Comparison of ENCODE assay signal across 8 mouse cellular contexts in genomic region chr13:23464224-23464637, GRCm38 (mm10). TPM values are rescaled to one million over a fixed set of nuclear protein-coding genes. Genes with fewer than 3 reads are reported as not detected.
DNase-seq lines count a peak whose midpoint lies in the region; ATAC-seq and TF ChIP-seq lines count a peak whose summit lies in the region.

No protein-coding gene starts in this region.

- no peaks in the 10 kb centered on the region for H3K9me3 ChIP-seq in embryonic facial prominence, embryonic 13.5 days
- H3K9me3 ChIP-seq in limb, embryonic 14.5 days (ENCODE audit: control insufficient read depth, low read length): no peaks in the 10 kb centered on the region
- H3K9me3 ChIP-seq in midbrain, embryonic 14.5 days (ENCODE audit: control insufficient read depth, low read length): no peaks in the 10 kb centered on the region

- ATAC-seq in embryonic facial prominence, embryonic 13.5 days (ENCODE audit: insufficient number of reproducible peaks, insufficient read depth, low FRiP score, low TSS enrichment, low read depth): no peak
- no peak for ATAC-seq in limb, embryonic 14.5 days (ENCODE audit: low FRiP score, low read depth)
- peak; percentile 71; the same call in 1 of the 2 replicates for ATAC-seq in midbrain, embryonic 14.5 days (ENCODE audit: low FRiP score, low TSS enrichment)

- H3K27ac ChIP-seq in embryonic facial prominence, embryonic 13.5 days: no peak overlapping the region
- no peak overlapping the region for H3K27ac ChIP-seq in limb, embryonic 14.5 days (replicated peaks; ENCODE audit: low read depth, low read length)
- no peak overlapping the region for H3K27ac ChIP-seq in midbrain, embryonic 14.5 days (replicated peaks; ENCODE audit: low read depth, low read length)

- H3K36me3 ChIP-seq in embryonic facial prominence, embryonic 13.5 days: no peaks in the 10 kb centered on the region
- H3K36me3 ChIP-seq in limb, embryonic 14.5 days (ENCODE audit: control insufficient read depth, insufficient read depth, low read length): no peaks in the 10 kb centered on the region
- H3K36me3 ChIP-seq in midbrain, embryonic 14.5 days (ENCODE audit: control insufficient read depth, insufficient read depth, low read length): no peaks in the 10 kb centered on the region

- peak overlapping the region; percentile 80 for H3K4me2 ChIP-seq in embryonic facial prominence, embryonic 13.5 days
- H3K4me2 ChIP-seq in limb, embryonic 14.5 days (replicated peaks; ENCODE audit: low read depth, low read length, severe bottlenecking): peak overlapping the region; percentile 61
- peak overlapping the region; percentile 65 for H3K4me2 ChIP-seq in midbrain, embryonic 14.5 days (ENCODE audit: low read length)

- WGBS in embryonic facial prominence, embryonic 13.5 days: under 1% methylated on average over 29 of the region's 29 CpGs
- under 1% methylated on average over 29 of the region's 29 CpGs for WGBS in limb, embryonic 14.5 days
- WGBS in midbrain, embryonic 14.5 days: under 1% methylated on average over 29 of the region's 29 CpGs

- H3K27me3 ChIP-seq in embryonic facial prominence, embryonic 13.5 days: peaks cover 3% of the 10 kb centered on the region; the same call in 1 of the 2 replicates
- H3K27me3 ChIP-seq in limb, embryonic 14.5 days (ENCODE audit: control insufficient read depth, insufficient read depth, low read length): no peaks in the 10 kb centered on the region
- H3K27me3 ChIP-seq in midbrain, embryonic 14.5 days (ENCODE audit: control insufficient read depth, insufficient read depth, low read length): peaks cover 14% of the 10 kb centered on the region; the same call in 1 of the 2 replicates

- H3K4me1 ChIP-seq in embryonic facial prominence, embryonic 13.5 days: peaks cover 15% of the 10 kb centered on the region
- peaks cover 17% of the 10 kb centered on the region; the same call in 1 of the 2 replicates for H3K4me1 ChIP-seq in limb, embryonic 14.5 days (ENCODE audit: control insufficient read depth, insufficient read depth, low read length)
- H3K4me1 ChIP-seq in midbrain, embryonic 14.5 days (ENCODE audit: control insufficient read depth, insufficient read depth, low read length): peaks cover 11% of the 10 kb centered on the region

- peak overlapping the region; percentile 71 for H3K9ac ChIP-seq in embryonic facial prominence, embryonic 13.5 days
- H3K9ac ChIP-seq in limb, embryonic 14.5 days (ENCODE audit: low read depth, low read length, severe bottlenecking): peak overlapping the region; percentile 57
- H3K9ac ChIP-seq in midbrain, embryonic 14.5 days (replicated peaks; ENCODE audit: low read length): peak overlapping the region; percentile 34

- peak; percentile 38 for DNase-seq in kidney, adult 18-20 months
- no peak for DNase-seq in kidney, postnatal 25 days
- DNase-seq in adrenal gland, postnatal 14 days: peak; percentile 36
- DNase-seq in heart, postnatal 4 days: peak; percentile 33
- no peak for DNase-seq in limb, embryonic 14.5 days (ENCODE audit: low spot score)
- peak; percentile 68 for DNase-seq in midbrain, embryonic 14.5 days
- peak; percentile 49 for DNase-seq in testis, postnatal 10 days (ENCODE audit: low spot score)

- no peak for TF ChIP-seq POLR2A in limb, embryonic 14.5 days (IDR thresholded peaks at IDR 0.05; ENCODE audit: borderline replicate concordance, extremely low read depth, insufficient read depth, insufficient read length)

- peak overlapping the region; percentile 53 for H3K4me3 ChIP-seq in embryonic facial prominence, embryonic 13.5 days
- peak overlapping the region; percentile 51 for H3K4me3 ChIP-seq in limb, embryonic 14.5 days (replicated peaks; ENCODE audit: low read length)
- peak overlapping the region; percentile 45 for H3K4me3 ChIP-seq in midbrain, embryonic 14.5 days (replicated peaks; ENCODE audit: low read depth, low read length)

RNA-seq across cellular contexts. Expression of gene Btn1a1, which starts 1.5 kb away (rescaled TPM):
- 0.19 TPM in 1 of 2 replicates, not detected in the other for total RNA-seq in adrenal gland, postnatal 14 days (2021)
- not detected in 2 replicates for polyA plus RNA-seq in embryonic facial prominence, embryonic 13.5 days (2015; fragmentation: Nextera tagmentation; extraction: Ambion mirVana)
- total RNA-seq in heart, postnatal 4 days (2021): under 1 TPM; 0.11 to 0.24 TPM
- 0.31 and 0.32 TPM in 2 replicates for polyA plus RNA-seq in limb, embryonic 14.5 days (2012; rRNA removed)
- not detected in 2 replicates for polyA plus RNA-seq in limb, embryonic 14.5 days (2014; fragmentation: Nextera tagmentation; extraction: Ambion mirVana)
- polyA plus RNA-seq in midbrain, embryonic 14.5 days (2014; fragmentation: Nextera tagmentation; extraction: Ambion mirVana): 0.09 TPM in 1 of 2 replicates, not detected in the other

RNA-seq across cellular contexts. Expression of gene Btn2a2, which starts 24.4 kb away (rescaled TPM):
- total RNA-seq in adrenal gland, postnatal 14 days (2021): not detected in 2 replicates
- 1.5 and 1.7 TPM in 2 replicates for polyA plus RNA-seq in embryonic facial prominence, embryonic 13.5 days (2015; fragmentation: Nextera tagmentation; extraction: Ambion mirVana)
- total RNA-seq in heart, postnatal 4 days (2021): not detected
- polyA plus RNA-seq in limb, embryonic 14.5 days (2012; rRNA removed): 0.62 and 0.79 TPM in 2 replicates
- polyA plus RNA-seq in limb, embryonic 14.5 days (2014; fragmentation: Nextera tagmentation; extraction: Ambion mirVana): 0.89 and 1.2 TPM in 2 replicates
- polyA plus RNA-seq in midbrain, embryonic 14.5 days (2014; fragmentation: Nextera tagmentation; extraction: Ambion mirVana): not detected in 2 replicates

RNA-seq across cellular contexts. Expression of gene Abt1, which starts 40.6 kb away (rescaled TPM):
- total RNA-seq in adrenal gland, postnatal 14 days (2021): 5.9 and 6.3 TPM in 2 replicates
- 13.1 and 14.6 TPM in 2 replicates for polyA plus RNA-seq in embryonic facial prominence, embryonic 13.5 days (2015; fragmentation: Nextera tagmentation; extraction: Ambion mirVana)
- total RNA-seq in heart, postnatal 4 days (2021): 1 to 10 TPM; 5.0 to 5.6 TPM
- 6.9 and 9.9 TPM in 2 replicates for polyA plus RNA-seq in limb, embryonic 14.5 days (2012; rRNA removed)
- 12.0 and 12.2 TPM in 2 replicates for polyA plus RNA-seq in limb, embryonic 14.5 days (2014; fragmentation: Nextera tagmentation; extraction: Ambion mirVana)
- polyA plus RNA-seq in midbrain, embryonic 14.5 days (2014; fragmentation: Nextera tagmentation; extraction: Ambion mirVana): 9.3 and 9.9 TPM in 2 replicates

Comparison
In these comparisons a context has a peak if more than half of its experiments do, and no peak if none do; other contexts are left out.
1. DNase-seq: peak in kidney, adult 18-20 months (single experiment), adrenal gland, postnatal 14 days (single experiment), heart, postnatal 4 days (single experiment), midbrain, embryonic 14.5 days (single experiment) and testis, postnatal 10 days (single experiment); none in kidney, postnatal 25 days (0 of 2) and limb, embryonic 14.5 days (single experiment).
2. Peak in every context shown above with its lines, with median percentiles within 50 percentile points of each other: H3K4me2 ChIP-seq, H3K4me3 ChIP-seq and H3K9ac ChIP-seq.